Mouse (Mus musculus): Measurements from ENCODE around the gene Kcnh4. TPM values are rescaled to one million over a fixed set of nuclear protein-coding genes. Genes with fewer than 3 reads are reported as not detected.

Kcnh4 gene
- polyA plus RNA-seq, 1 experiment from 2014 or later: not detected

Other genes with a start within 250 kb of the Kcnh4 start
- 114 and 120 TPM in 2 replicates for gene Acly, start 231.9 kb downstream of the Kcnh4 start, polyA plus RNA-seq (2015; fragmentation: Nextera tagmentation; extraction: Ambion mirVana)
- gene Ttc25, start 214.3 kb downstream of the Kcnh4 start, polyA plus RNA-seq (2015; fragmentation: Nextera tagmentation; extraction: Ambion mirVana): 0.06 and 0.11 TPM in 2 replicates
- gene Cnp, start 185.0 kb downstream of the Kcnh4 start, polyA plus RNA-seq (2015; fragmentation: Nextera tagmentation; extraction: Ambion mirVana): 13.8 TPM in 2 replicates
- 18.1 and 19.7 TPM in 2 replicates for gene Nkiras2, start 140.7 kb downstream of the Kcnh4 start, polyA plus RNA-seq (2015; fragmentation: Nextera tagmentation; extraction: Ambion mirVana)
- 56.8 and 60.9 TPM in 2 replicates for gene Dnajc7, start 139.8 kb downstream of the Kcnh4 start, polyA plus RNA-seq (2015; fragmentation: Nextera tagmentation; extraction: Ambion mirVana)
- 0.05 TPM in 1 of 2 replicates, not detected in the other for gene Zfp385c, start 67.5 kb downstream of the Kcnh4 start, polyA plus RNA-seq (2015; fragmentation: Nextera tagmentation; extraction: Ambion mirVana)
- 1.9 and 2.2 TPM in 2 replicates for gene Dhx58, start 55.7 kb downstream of the Kcnh4 start, polyA plus RNA-seq (2015; fragmentation: Nextera tagmentation; extraction: Ambion mirVana)
- gene Kat2a, start 47.5 kb downstream of the Kcnh4 start, polyA plus RNA-seq (2015; fragmentation: Nextera tagmentation; extraction: Ambion mirVana): 9.9 and 12.0 TPM in 2 replicates
- 0.24 TPM in 1 of 2 replicates, not detected in the other for gene Hspb9, start 46.1 kb downstream of the Kcnh4 start, polyA plus RNA-seq (2015; fragmentation: Nextera tagmentation; extraction: Ambion mirVana)
- gene Rab5c, start 21.7 kb downstream of the Kcnh4 start, polyA plus RNA-seq (2015; fragmentation: Nextera tagmentation; extraction: Ambion mirVana): 21.9 and 22.6 TPM in 2 replicates
- gene Hcrt, start 3.0 kb upstream of the Kcnh4 start, polyA plus RNA-seq (2015; fragmentation: Nextera tagmentation; extraction: Ambion mirVana): not detected in 2 replicates
- gene Ghdc, start 11.0 kb upstream of the Kcnh4 start, polyA plus RNA-seq (2015; fragmentation: Nextera tagmentation; extraction: Ambion mirVana): 1.6 and 2.1 TPM in 2 replicates
- gene Stat5b, start 90.8 kb upstream of the Kcnh4 start, polyA plus RNA-seq (2015; fragmentation: Nextera tagmentation; extraction: Ambion mirVana): 21.8 and 22.6 TPM in 2 replicates
- 8.1 and 8.3 TPM in 2 replicates for gene Stat5a, start 99.4 kb upstream of the Kcnh4 start, polyA plus RNA-seq (2015; fragmentation: Nextera tagmentation; extraction: Ambion mirVana)
- gene Stat3, start 179.6 kb upstream of the Kcnh4 start, polyA plus RNA-seq (2015; fragmentation: Nextera tagmentation; extraction: Ambion mirVana): 32.8 and 39.2 TPM in 2 replicates
- 26.0 and 29.7 TPM in 2 replicates for gene Cavin1, start 210.9 kb upstream of the Kcnh4 start, polyA plus RNA-seq (2015; fragmentation: Nextera tagmentation; extraction: Ambion mirVana)
- 47.5 and 49.9 TPM in 2 replicates for gene Atp6v0a1, start 249.5 kb upstream of the Kcnh4 start, polyA plus RNA-seq (2015; fragmentation: Nextera tagmentation; extraction: Ambion mirVana)

Data from liver, embryonic 16.5 days (tissue).